Mouse (Mus musculus): ENCODE data around the gene Sf1. TPM values are rescaled to one million over a fixed set of nuclear protein-coding genes. Genes with fewer than 3 reads are reported as not detected.

Gene Sf1
- polyA plus RNA-seq, 1 experiment from 2014 or later = 89.2 TPM

- no peak overlapping the region for H3K4me2 ChIP-seq
- ATAC-seq (ENCODE audit: extremely low read depth, insufficient number of reproducible peaks, low FRiP score, low TSS enrichment) = no peak
- H3K27ac ChIP-seq (replicated peaks) = peak overlapping the region; percentile 59
- no peak overlapping the region for H3K4me3 ChIP-seq
- 68% methylated on average over 11 of the region's 11 CpGs for WGBS
- H3K4me1 ChIP-seq = peaks cover 32% of the 10 kb centered on the region
- H3K27me3 ChIP-seq (replicated peaks) = no peaks in the 10 kb centered on the region
- H3K9me3 ChIP-seq = no peaks in the 10 kb centered on the region
- peaks cover 80% of the 10 kb centered on the region for H3K36me3 ChIP-seq
- no peak overlapping the region; the same call in 1 of the 2 replicates for H3K9ac ChIP-seq
These were observed 14.0 kb downstream of the Sf1 start for GRCm38 (mm10) chr19:6377327-6378040.

DNA sequence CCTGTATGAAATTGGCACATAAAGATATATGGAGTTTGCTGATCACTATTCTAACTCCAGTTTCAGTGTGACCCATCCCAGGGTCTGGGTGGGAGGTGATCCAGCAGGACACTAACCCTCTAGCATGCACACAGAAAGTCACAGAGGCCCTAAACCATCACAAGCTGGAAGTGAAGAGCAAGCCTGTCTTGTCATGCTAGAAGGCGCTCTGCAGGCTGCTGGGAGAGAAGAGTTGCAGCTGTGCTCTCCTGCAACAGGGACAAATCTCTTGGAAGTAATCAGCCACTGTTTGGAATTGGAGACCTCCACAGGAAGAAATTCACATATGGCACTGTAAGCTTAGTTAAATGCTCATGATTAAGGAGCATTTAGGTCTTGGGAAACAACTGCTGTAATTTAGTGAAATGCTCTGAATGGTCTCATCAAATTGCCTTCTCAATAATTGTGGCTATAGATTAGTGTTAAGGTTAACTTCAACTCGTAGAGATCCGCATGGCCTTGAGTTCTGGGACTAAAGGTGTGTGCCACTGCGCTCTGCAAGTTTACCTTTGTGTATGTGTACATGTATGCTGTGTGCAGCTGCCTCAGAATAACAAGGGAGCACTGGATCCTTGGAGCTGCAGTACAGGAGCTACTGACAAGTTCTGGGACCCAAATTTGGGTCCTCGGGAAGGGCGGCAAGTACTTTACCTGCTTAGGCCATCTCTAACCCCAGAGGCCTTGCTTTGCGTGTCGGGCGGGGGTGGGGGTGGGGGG lies 17.1 kb downstream of the Sf1 start:
- H3K9me3 ChIP-seq = no peaks in the 10 kb centered on the region
- H3K27ac ChIP-seq (replicated peaks) = no peak overlapping the region
- 81% methylated on average over 9 of the region's 9 CpGs for WGBS
- no peak overlapping the region for H3K4me3 ChIP-seq
- peaks cover 49% of the 10 kb centered on the region for H3K36me3 ChIP-seq
- no peak overlapping the region for H3K9ac ChIP-seq
- peaks cover 48% of the 10 kb centered on the region for H3K4me1 ChIP-seq
- H3K27me3 ChIP-seq (replicated peaks) = no peaks in the 10 kb centered on the region
- ATAC-seq (ENCODE audit: extremely low read depth, insufficient number of reproducible peaks, low FRiP score, low TSS enrichment) = no peak
- H3K4me2 ChIP-seq = no peak overlapping the region

DNA sequence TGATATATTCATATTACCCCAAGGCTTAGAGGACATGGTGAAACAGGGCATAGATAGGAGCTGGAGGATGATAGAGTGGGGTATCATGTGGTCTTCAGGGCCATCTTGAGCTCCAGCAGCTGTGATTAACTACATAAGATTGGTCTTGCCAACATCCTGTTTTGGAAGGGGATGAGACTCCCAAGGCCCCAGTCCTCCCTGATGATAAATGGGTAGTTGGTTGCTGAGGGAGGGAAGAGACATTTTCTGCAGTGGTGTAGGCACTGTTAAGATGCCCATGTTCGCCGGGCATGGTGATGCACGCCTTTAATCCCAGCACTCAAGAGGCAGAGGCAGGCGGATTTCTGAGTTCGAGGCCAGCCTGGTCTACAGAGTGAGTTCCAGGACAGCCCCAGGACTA lies 17.7 kb downstream of the Sf1 start:
- Histone ChIP-seq H3K4me2 (no peak overlapping the region), H3K27ac (replicated peaks) (no peak overlapping the region), H3K4me3 (no peak overlapping the region), H3K27me3 (replicated peaks) (no peaks in the 10 kb centered on the region), H3K9me3 (no peaks in the 10 kb centered on the region), H3K4me1 (peaks cover 52% of the 10 kb centered on the region), H3K9ac (no peak overlapping the region), H3K36me3 (peaks cover 42% of the 10 kb centered on the region)
- WGBS = 91% methylated on average over 5 of the region's 5 CpGs
- ATAC-seq (ENCODE audit: extremely low read depth, insufficient number of reproducible peaks, low FRiP score, low TSS enrichment) = no peak

DNA sequence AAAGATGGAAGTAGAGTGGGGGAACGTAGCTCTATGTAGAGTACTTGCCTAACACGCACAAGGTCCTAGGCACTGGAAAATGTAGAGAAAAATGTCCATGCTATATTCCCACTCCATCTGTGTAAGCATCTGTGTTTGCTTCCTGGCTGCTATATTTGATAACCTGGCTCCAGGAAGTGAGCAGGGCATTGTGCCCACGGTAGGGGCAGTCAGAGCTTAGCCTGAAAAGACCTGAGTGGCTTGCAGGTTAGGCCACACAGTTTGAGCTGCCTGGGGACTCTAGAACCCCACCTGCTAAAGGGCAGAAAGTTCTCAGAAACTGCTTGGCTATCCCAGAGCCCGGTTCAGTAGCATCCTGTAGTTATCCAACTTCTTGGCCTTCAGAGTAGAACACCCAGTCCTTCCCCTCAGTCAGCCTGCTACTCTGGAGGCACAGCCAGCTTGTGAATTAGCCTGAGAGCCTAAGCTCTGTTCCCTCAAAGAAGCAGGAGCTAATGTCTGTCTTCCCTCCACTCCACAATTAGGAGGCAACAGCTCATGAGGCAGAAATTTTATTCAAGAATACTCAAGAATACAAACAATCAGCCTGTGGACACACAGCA lies 18.9 kb downstream of the Sf1 start:
- no peak for ATAC-seq (ENCODE audit: extremely low read depth, insufficient number of reproducible peaks, low FRiP score, low TSS enrichment)
- Histone ChIP-seq H3K4me3 (no peak overlapping the region), H3K4me2 (no peak overlapping the region), H3K27me3 (replicated peaks) (no peaks in the 10 kb centered on the region), H3K4me1 (peaks cover 53% of the 10 kb centered on the region), H3K36me3 (peaks cover 39% of the 10 kb centered on the region), H3K9me3 (no peaks in the 10 kb centered on the region), H3K27ac (replicated peaks) (peak overlapping the region; percentile 87), H3K9ac (no peak overlapping the region)
- WGBS = 68% methylated on average over 4 of the region's 4 CpGs

DNA sequence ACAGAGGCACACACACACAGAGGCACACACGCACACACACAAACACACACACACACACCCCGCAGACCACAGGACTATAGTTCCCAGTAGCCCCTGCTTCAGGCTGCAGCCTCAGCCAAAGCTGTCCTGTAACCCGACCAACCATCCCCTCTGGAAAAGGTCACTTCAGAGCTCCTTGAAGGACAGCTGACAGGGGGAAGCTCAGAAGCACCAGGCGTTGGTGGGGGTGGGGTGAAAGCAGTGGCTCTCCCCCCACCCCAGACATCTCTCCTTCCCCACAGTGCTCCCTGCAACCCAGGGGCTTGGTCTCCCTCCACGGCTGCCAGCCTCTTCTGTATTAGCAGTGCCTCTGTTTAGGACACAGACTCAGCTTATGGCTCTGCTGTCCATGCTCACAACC lies 20.0 kb downstream of the Sf1 start:
- Histone ChIP-seq H3K27me3 (replicated peaks) (no peaks in the 10 kb centered on the region), H3K4me2 (peak overlapping the region; percentile 72), H3K4me3 (no peak overlapping the region), H3K9ac (peak overlapping the region; percentile 58), H3K9me3 (no peaks in the 10 kb centered on the region), H3K4me1 (peaks cover 48% of the 10 kb centered on the region), H3K36me3 (peaks cover 38% of the 10 kb centered on the region), H3K27ac (replicated peaks) (peak overlapping the region; percentile 87)
- ATAC-seq (ENCODE audit: extremely low read depth, insufficient number of reproducible peaks, low FRiP score, low TSS enrichment) = no peak
- WGBS = 29% methylated on average over 5 of the region's 5 CpGs

DNA sequence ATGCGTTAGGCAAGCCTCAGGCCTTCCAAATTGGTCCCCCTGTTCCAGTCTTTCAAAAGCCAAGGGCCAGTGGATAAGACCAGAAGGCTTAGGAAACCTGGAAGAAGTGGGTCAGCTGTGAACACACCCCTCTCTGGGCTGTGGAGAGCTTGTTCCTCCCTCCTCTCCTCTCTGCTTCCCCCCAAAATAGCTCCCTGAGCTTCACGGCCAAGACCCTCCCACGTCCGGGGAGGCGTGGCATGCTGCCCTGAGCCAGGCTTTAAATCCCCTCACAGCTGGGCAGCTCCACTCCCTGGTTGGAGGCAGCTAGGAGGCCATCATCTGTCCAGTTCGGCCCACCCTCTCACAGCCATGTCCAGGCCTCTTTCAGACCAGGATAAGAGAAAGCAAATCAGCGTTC lies 20.6 kb downstream of the Sf1 start, which contains the start of gene Pygm:
Gene Pygm (plus strand): TSS at position 272 of the 400 bp plus-strand sequence.
- H3K4me1 ChIP-seq = peaks cover 48% of the 10 kb centered on the region
- peak within 1 kb of the TSS; percentile 85 for H3K9ac ChIP-seq
- ATAC-seq (ENCODE audit: extremely low read depth, insufficient number of reproducible peaks, low FRiP score, low TSS enrichment) = peak; percentile 53; the same call in 1 of the 2 replicates
- H3K27ac ChIP-seq (replicated peaks) = peak within 1 kb of the TSS; percentile 87
- peak within 1 kb of the TSS; percentile 57 for H3K4me3 ChIP-seq
- H3K9me3 ChIP-seq = no peaks in the 10 kb centered on the region
- no peaks in the 10 kb centered on the region; the same call in 1 of the 2 replicates for H3K27me3 ChIP-seq (replicated peaks)
- WGBS = 10% methylated on average over 7 of the region's 7 CpGs
- H3K4me2 ChIP-seq = peak within 1 kb of the TSS; percentile 72
- H3K36me3 ChIP-seq = peaks cover 38% of the 10 kb centered on the region

- peak overlapping the region; percentile 87 for H3K27ac ChIP-seq (replicated peaks)
- H3K4me3 ChIP-seq = peak overlapping the region; percentile 57
- no peaks in the 10 kb centered on the region; the same call in 1 of the 2 replicates for H3K27me3 ChIP-seq (replicated peaks)
- ATAC-seq (ENCODE audit: extremely low read depth, insufficient number of reproducible peaks, low FRiP score, low TSS enrichment) = no peak
- peak overlapping the region; percentile 72 for H3K4me2 ChIP-seq
- H3K9me3 ChIP-seq = no peaks in the 10 kb centered on the region
- H3K4me1 ChIP-seq = peaks cover 55% of the 10 kb centered on the region
- peak overlapping the region; percentile 85 for H3K9ac ChIP-seq
- 33% methylated on average over 11 of the region's 11 CpGs for WGBS
- H3K36me3 ChIP-seq = peaks cover 38% of the 10 kb centered on the region
These were observed 21.5 kb downstream of the Sf1 start for GRCm38 (mm10) chr19:6384954-6385353.

- Histone ChIP-seq H3K36me3 (peaks cover 42% of the 10 kb centered on the region), H3K9ac (peak overlapping the region; percentile 85), H3K4me3 (peak overlapping the region; percentile 57), H3K9me3 (no peaks in the 10 kb centered on the region), H3K27ac (replicated peaks) (peak overlapping the region; percentile 87), H3K27me3 (replicated peaks) (no peaks in the 10 kb centered on the region; the same call in 1 of the 2 replicates), H3K4me2 (peak overlapping the region; percentile 72), H3K4me1 (peaks cover 57% of the 10 kb centered on the region)
- no peak for ATAC-seq (ENCODE audit: extremely low read depth, insufficient number of reproducible peaks, low FRiP score, low TSS enrichment)
- whole genome bisulfite sequencing = 44% methylated on average over 5 of the region's 5 CpGs
These were observed 21.9 kb downstream of the Sf1 start for GRCm38 (mm10) chr19:6385419-6385818.

DNA sequence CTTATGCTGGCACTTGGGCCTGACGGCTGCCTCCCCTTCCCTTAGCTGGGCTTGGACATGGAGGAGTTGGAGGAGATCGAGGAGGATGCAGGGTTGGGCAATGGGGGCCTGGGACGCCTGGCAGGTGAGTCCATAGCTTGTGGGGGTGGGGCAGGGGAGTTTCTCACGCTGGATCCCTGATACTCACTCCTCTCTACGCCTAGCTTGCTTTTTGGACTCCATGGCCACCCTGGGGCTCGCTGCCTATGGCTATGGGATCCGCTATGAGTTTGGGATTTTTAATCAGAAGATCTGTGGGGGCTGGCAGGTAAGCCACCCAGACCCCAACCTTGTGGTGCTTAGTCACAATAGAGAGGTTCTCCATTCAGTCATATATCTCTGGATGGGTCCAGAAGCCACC lies 22.3 kb downstream of the Sf1 start:
- ATAC-seq (ENCODE audit: extremely low read depth, insufficient number of reproducible peaks, low FRiP score, low TSS enrichment) = no peak
- Histone ChIP-seq H3K27me3 (replicated peaks) (no peaks in the 10 kb centered on the region; the same call in 1 of the 2 replicates), H3K36me3 (peaks cover 42% of the 10 kb centered on the region), H3K9ac (peak overlapping the region; percentile 85), H3K27ac (replicated peaks) (peak overlapping the region; percentile 87), H3K4me3 (peak overlapping the region; percentile 57), H3K9me3 (no peaks in the 10 kb centered on the region), H3K4me2 (peak overlapping the region; percentile 72), H3K4me1 (peaks cover 57% of the 10 kb centered on the region)
- 65% methylated on average over 7 of the region's 7 CpGs for WGBS

DNA sequence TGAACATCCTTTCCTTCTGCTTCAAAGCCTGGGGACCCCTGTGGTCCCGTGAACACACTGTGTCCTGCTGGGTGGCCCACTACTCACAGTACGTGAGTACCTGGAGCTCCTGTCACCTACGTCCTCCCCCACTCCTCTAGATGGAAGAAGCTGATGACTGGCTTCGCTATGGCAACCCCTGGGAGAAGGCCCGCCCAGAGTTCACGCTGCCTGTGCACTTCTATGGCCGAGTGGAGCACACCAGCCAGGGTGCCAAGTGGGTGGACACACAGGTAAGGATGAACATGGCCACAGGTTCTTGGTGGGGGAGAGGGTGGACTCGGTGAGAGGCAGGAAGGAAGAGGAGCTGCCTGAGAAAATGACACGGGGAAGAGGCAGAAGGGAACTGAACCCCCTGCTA lies 22.7 kb downstream of the Sf1 start:
- H3K9ac ChIP-seq = peak overlapping the region; percentile 85
- H3K36me3 ChIP-seq = peaks cover 46% of the 10 kb centered on the region
- H3K4me3 ChIP-seq = peak overlapping the region; percentile 57
- H3K4me1 ChIP-seq = peaks cover 57% of the 10 kb centered on the region
- peak overlapping the region; percentile 72 for H3K4me2 ChIP-seq
- no peak for ATAC-seq (ENCODE audit: extremely low read depth, insufficient number of reproducible peaks, low FRiP score, low TSS enrichment)
- no peaks in the 10 kb centered on the region; the same call in 1 of the 2 replicates for H3K27me3 ChIP-seq (replicated peaks)
- WGBS = 68% methylated on average over 9 of the region's 9 CpGs
- H3K27ac ChIP-seq (replicated peaks) = no peak overlapping the region
- H3K9me3 ChIP-seq = no peaks in the 10 kb centered on the region

DNA sequence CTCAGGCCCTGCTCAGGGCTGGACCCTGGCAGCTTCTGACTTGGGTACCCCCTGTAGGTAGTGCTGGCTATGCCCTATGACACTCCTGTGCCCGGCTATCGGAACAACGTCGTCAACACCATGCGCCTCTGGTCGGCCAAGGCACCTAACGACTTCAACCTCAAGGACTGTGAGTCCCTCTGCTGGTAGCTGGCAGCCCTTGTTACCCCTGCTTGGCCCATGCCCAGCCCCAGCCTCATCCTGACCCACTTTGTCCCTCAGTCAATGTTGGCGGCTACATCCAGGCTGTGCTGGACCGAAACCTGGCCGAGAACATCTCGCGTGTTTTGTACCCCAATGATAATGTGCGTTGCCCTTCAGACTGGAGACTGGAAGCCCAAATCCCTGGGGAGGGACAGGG lies 24.5 kb downstream of the Sf1 start:
- peaks cover 63% of the 10 kb centered on the region for H3K36me3 ChIP-seq
- H3K4me3 ChIP-seq = no peak overlapping the region
- no peak overlapping the region for H3K27ac ChIP-seq (replicated peaks)

More for the DNA sequence above, 24.5 kb downstream of the Sf1 start:
- Histone ChIP-seq H3K4me1 (peaks cover 47% of the 10 kb centered on the region), H3K9ac (no peak overlapping the region), H3K27me3 (replicated peaks) (no peaks in the 10 kb centered on the region; the same call in 1 of the 2 replicates), H3K9me3 (no peaks in the 10 kb centered on the region), H3K4me2 (no peak overlapping the region)
- 76% methylated on average over 13 of the region's 13 CpGs for WGBS
- no peak for ATAC-seq (ENCODE audit: extremely low read depth, insufficient number of reproducible peaks, low FRiP score, low TSS enrichment)
